Mouse (Mus musculus) ovary, postnatal 10 days (tissue): ENCODE measurements around the gene R3hdm1.
A peak's percentile ranks its signal among the peaks of the same experiment; 100 is the strongest.

Source experiments
- DNase-seq: peaks from one replicate; pipeline ENCODE4 v3.0.0; 2022; ENCODE audit warnings: low spot score

Gene R3hdm1

GRCm38 (mm10) chr1:128102641-128103461 lies at the start of gene R3hdm1, which contains the start of gene Zranb3:
Gene R3hdm1 (plus strand): TSS chr1:128103301.
Gene Zranb3 (minus strand): TSS chr1:128103047.
- peak; percentile 78 for DNase-seq

- no peak for DNase-seq
These were observed 45.8 kb upstream of the R3hdm1 start for GRCm38 (mm10) chr1:128057269-128057668.

GRCm38 (mm10) chr1:128058625-128059024 lies 44.5 kb upstream of the R3hdm1 start:
- no peak for DNase-seq

DNA sequence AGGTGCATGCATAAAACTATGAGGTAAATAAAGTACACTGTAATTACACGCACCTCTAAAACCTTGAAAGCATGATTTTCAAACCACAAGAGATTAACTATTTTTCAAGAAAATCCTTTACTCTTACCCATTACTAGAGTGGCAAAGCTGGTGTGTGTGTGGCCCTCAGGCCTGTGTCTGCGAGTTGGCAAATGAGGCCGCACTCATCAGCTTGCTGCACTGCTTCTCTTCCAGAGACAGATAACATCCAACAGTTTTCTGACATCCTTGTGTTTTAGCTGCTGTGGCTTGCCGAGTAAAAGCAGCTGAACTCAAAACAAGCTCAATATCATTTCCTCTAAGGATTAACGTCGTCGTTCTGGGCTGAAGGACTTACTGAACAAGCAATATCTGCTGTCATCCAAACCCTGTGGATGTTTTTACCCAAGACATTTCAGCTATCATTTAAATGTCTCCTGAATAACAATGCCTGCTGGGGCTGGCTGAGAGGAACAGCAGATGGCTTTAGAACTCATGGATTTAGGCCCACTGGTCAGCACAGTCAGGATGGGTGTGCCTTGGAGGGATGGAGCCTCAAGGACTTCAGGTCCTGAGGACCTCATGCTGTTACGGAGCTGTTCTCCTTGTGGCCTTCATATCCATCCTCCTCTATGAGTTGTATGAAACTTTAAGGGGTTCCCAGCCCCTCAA lies 42.3 kb upstream of the R3hdm1 start:
- DNase-seq, result no peak

GRCm38 (mm10) chr1:128061401-128061800 lies 41.7 kb upstream of the R3hdm1 start:
- no peak for DNase-seq

DNA sequence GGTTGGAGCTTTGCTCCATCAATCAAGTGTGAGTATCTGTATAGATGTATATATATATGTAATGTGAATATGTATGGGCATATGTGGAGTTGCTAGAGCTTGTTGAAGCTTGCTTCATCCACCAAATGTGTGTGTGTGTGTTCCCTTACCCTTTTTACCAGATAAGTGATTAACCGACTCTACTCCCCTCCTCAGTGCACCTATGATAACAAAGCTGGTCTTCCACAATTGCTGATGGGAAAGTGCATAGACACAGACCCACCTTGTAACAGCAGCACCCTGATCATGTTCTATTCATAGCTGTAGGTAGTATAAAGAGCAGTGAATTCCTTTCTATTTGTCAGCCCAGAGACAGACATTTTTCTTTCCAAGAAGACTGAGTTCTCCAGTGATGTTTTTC lies 40.9 kb upstream of the R3hdm1 start:
- DNase-seq, result no peak

DNA sequence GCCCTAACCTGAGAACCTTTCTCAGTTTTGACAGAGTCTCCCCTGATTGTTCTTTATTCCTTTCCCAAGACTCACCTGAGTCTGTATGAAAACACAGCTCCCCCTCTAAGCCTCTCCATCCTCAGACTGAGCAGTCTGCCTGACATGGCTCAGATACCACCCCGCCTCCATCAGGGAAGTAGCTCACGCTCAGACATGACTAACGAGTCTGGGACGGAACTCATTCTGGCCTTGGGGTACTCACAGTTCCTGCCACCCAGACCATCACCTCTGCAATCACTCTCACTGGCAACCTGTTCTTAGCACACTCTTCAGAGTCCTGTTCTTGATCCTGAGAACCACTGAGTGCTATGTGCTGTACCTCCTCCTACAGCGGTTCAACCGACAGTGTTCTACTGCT lies 38.4 kb upstream of the R3hdm1 start:
- no peak for DNase-seq

- DNase-seq, result no peak
These were observed 34.1 kb upstream of the R3hdm1 start for GRCm38 (mm10) chr1:128068945-128069397.

- DNase-seq, result no peak
These were observed 33.1 kb upstream of the R3hdm1 start for GRCm38 (mm10) chr1:128070003-128070402.

DNA sequence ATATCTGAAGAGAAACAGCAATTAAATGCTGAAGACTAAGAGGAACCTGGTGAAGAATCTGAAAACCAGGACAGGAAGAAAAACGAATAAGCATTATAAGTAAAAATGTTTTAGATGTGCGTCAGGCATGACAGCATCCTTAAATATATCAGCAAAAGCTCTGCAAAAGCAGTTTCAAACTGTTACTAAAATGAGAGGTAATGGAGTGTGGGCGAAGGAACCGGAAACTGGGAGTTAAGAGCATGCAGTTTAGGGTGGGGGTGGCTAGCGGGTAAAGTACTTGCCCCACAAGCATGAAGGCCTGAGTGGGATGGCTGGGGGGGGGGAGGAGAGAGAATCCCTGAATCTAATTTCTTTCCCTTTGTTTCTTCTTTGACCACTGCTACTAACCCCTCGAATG lies 30.1 kb upstream of the R3hdm1 start:
- no peak for DNase-seq

DNA sequence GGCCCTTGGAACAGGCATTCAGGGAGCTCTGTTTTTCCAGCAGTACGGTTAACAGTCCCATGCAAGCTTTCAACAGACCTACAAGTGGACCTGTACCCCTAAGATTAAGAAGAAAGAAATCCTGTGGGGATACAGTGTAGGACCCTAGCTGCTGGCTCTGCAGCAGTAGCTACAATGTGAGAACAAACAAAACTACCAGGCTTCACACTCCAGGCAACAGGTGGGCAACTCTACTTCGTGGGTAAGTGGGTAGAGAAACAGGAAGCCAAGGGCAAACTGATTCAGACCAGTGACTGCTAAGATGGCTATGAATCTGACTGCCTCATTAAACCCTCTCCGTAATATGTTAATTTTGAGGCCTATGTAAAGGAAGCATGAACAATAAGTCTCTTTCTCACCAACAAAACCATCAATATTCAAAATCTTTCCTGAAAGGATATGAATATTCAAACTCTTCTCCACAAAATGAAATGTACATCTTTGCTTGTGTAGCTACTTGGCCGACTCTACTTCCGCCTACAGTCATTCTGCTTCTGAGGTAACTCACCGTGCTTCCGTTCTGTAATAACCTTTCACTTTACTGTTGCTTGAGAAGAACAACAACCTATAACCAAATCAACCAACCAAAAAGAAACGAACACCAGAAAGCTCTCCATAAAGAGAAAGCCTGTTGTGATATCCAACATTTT lies 26.2 kb upstream of the R3hdm1 start:
- no peak for DNase-seq

- DNase-seq, result no peak
These were observed 25.3 kb upstream of the R3hdm1 start for GRCm38 (mm10) chr1:128077788-128078187.

GRCm38 (mm10) chr1:128078646-128079045 lies 24.5 kb upstream of the R3hdm1 start:
- DNase-seq, result no peak

DNA sequence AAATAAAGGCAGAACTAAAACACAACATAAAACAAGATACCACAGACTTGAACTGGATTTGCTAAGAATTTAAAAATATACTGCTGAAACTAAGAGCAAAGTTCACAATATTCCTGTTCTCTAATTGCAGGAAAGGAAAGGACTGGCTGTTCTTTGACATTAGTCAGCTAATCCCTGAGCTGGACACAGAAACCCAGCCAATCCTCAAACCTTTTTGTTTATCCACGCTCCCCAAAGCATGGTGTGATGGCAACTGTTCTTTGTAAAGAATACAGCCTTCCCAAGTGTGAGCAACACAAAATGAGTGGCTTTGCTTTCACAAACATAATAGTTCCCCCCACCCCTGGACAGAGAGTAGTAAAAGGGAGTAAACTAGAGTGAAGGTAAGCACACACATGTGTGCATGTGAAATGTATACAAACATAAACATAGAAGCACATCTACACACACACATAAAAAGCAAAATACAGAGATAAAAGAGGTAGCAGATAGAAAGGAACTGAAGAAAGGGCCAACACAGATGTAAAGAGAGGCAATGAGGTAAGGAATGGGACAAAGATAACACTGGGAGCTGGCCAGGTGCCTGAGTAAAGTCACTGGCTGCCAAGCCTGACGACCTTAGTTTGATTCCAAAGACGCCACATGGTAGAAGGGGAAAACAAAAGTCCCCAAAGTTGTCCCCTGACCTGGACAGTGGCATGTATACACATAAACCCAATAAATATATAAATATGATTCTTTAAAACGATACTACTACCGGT lies 22.0 kb upstream of the R3hdm1 start:
- no peak for DNase-seq

DNA sequence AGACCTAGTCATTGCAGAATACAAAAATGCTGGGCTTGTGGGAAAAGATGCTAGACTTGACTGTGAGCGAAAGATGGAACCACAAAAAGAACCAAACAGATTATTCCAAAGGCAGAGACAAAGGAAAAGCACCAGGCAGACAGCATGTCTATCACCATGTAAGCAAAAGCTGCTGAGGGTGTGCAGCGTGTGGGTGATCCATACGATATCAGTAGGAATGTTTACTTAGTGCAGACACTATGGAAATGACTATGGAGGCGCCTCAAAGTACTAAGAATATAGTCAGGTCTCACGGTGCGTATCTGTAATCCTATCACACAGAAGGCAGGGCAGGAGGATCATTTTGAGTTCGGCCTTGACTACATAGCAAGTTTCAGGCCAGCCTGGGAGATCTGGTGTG lies 21.2 kb upstream of the R3hdm1 start:
- no peak for DNase-seq

GRCm38 (mm10) chr1:128082800-128083199 lies 20.3 kb upstream of the R3hdm1 start:
- DNase-seq, result no peak

DNA sequence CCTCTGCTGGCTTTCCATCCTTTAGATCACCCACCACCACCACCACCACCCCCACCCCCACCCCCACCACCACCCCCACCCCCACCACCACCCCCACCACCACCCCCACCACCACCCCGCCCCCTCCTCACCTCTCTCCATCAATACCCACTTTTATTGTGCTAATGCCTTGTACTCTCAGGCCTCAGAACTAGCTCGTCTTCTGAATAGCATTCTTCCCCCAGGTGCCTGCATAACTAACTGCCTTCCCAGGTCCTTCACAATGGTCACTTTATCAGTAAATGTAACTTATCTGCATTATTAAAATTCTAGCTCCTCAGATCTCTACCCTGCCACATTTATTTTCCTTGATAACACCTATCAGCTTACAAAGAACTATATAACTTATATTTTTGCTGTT lies 8.4 kb upstream of the R3hdm1 start:
- DNase-seq, result no peak

DNA sequence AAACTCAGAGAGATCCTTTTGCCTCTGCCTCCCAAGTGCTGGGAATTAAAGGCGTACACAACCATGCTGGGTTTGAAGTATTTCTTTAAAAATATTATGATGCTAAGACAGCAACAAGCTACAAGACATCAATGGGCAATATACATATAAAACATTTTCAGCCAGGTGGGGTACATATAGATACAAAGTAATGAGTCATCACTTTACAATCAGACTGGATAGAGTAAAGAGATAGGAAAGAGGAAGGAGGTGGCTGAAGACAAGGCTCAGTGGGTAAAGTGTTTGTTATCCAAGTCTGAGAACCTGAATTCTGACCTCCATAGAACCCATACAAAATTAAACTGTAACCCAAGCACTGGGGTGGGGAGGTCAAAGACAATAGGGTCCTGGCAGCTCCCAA lies 4.8 kb upstream of the R3hdm1 start:
- DNase-seq, result no peak

DNA sequence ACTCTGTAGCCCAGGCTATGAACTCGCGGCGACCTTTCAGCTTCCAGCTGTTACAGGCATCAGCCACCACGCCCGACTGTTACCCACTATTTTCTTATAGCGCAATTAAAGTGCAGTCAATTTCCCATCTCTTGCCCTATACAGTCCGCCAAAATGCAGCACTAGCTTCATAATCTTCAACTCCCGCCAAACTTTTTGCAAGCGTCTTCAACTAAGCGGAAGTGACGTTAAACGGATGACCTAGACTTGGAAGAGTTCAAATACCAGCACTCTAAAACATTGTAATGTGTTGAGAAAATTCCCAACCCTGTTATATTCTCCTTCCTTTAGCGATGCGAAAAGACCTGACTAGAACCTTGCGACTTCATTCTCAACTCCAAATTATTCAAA lies 855 bp upstream of the R3hdm1 start:
- peak; percentile 15 for DNase-seq

GRCm38 (mm10) chr1:128103520-128104088 lies 503 bp downstream of the R3hdm1 start:
- no peak for DNase-seq

GRCm38 (mm10) chr1:128120913-128121627 lies 18.0 kb downstream of the R3hdm1 start:
- DNase-seq, result no peak
